Mouse (Mus musculus) heart, adult 2 months (tissue): ENCODE data around the gene Mast3.

Source experiments
- CTCF ChIP-seq: fragments of 200-600 bp; IDR thresholded peaks from 2 replicates; pipeline ENCODE4 v1.8.1; 2022; ENCODE audit warnings: antibody characterized with exemption, mild to moderate bottlenecking, moderate library complexity
- EP300 ChIP-seq: fragments of 200-500 bp; IDR thresholded peaks from 2 replicates; pipeline ENCODE4 v1.6.1; 2011; ENCODE audit warnings: low read depth, low read length, control low read depth; ENCODE audit not compliant: insufficient read depth
- POLR2A ChIP-seq: fragments of 200-500 bp; IDR thresholded peaks from 2 replicates; pipeline ENCODE4 v1.6.1; 2011; ENCODE audit warnings: mild to moderate bottlenecking, low read depth, low read length, control low read depth; ENCODE audit not compliant: insufficient read depth

GRCm38 (mm10) chr8:70786291-70787050 lies 18.4 kb downstream of the Mast3 start:
- no peak for TF ChIP-seq CTCF
- TF ChIP-seq POLR2A = no peak
- no peak for TF ChIP-seq EP300
